Mouse (Mus musculus): Measurements from ENCODE around the gene Mga. TPM values are rescaled to one million over a fixed set of nuclear protein-coding genes. Genes with fewer than 3 reads are reported as not detected.

Mga gene
- polyA plus RNA-seq, 1 experiment from 2014 or later = 30.1 TPM

DNA sequence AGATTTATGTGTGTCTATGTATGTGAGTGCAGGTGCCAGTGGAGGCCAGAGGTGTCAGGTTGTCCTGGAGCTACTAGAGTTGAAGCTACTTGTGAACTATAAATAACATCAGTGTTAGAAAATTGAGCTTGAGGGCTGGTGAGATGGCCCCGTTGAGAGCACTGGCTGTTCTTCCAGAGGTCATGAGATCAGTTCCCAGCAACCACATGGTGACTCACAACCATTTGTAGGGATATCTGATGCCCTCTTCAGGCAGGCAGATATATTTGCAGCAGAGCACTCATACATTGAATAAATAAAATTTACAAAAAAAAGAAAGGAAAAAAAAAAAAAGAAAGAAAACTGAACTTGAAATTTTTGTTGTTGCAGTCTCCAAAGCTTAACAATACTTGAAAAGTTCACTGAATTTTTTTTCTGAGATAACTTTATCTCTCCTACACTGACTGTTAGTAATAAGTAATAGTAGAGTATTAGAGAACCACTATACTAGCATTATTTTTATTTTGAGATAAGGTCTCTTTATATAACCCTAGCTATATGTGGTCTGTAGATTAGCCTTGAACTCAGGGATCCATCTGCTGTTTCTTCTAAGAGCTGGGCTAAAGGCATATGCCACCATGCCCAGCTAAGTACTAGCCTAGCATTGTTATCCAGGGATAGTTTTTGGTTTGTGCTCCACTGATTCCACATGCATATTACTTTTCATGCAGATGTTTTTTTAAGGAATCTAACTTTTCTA, 20.8 kb downstream of the Mga start:
- H3K27me3 ChIP-seq = no peaks in the 10 kb centered on the region
- no peak overlapping the region for H3K27ac ChIP-seq
- H3K9me3 ChIP-seq = no peaks in the 10 kb centered on the region
- no peak overlapping the region for H3K4me2 ChIP-seq (replicated peaks)
- H3K36me3 ChIP-seq = peaks cover 22% of the 10 kb centered on the region
- ATAC-seq = no peak
- no peak overlapping the region for H3K4me3 ChIP-seq (replicated peaks)
- H3K4me1 ChIP-seq (replicated peaks) = no peaks in the 10 kb centered on the region
- H3K9ac ChIP-seq (replicated peaks) = no peak overlapping the region
- WGBS = 72% methylated on average over 1 of the region's 1 CpGs

DNA sequence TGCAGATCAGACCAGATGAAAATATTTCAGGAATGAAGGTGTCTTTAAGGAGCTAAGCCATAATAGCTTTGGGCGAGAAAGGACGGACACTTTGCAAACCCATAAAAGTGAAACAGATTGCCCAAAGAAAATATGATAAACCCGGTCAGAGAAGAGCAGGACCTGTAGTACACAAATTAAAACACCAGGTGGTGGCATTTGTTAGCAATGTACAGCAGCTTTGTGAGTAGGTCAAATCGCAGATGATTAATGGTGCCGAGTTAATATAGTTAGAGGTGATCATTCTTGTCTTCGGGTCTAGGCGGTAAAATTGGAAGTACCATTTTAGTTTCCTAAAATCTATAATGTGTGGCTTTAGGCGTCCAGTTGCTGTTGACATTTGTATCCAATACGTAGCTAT, 73.5 kb downstream of the Mga start:
- no peak overlapping the region for H3K4me3 ChIP-seq (replicated peaks)
- H3K27ac ChIP-seq = no peak overlapping the region
- peaks cover 13% of the 10 kb centered on the region for H3K36me3 ChIP-seq
- H3K9me3 ChIP-seq = no peaks in the 10 kb centered on the region
- WGBS = 59% methylated on average over 9 of the region's 9 CpGs
- ATAC-seq = no peak
- peaks cover 25% of the 10 kb centered on the region for H3K4me1 ChIP-seq (replicated peaks)
- H3K27me3 ChIP-seq = no peaks in the 10 kb centered on the region
- no peak overlapping the region for H3K9ac ChIP-seq (replicated peaks)
- no peak overlapping the region for H3K4me2 ChIP-seq (replicated peaks)

DNA sequence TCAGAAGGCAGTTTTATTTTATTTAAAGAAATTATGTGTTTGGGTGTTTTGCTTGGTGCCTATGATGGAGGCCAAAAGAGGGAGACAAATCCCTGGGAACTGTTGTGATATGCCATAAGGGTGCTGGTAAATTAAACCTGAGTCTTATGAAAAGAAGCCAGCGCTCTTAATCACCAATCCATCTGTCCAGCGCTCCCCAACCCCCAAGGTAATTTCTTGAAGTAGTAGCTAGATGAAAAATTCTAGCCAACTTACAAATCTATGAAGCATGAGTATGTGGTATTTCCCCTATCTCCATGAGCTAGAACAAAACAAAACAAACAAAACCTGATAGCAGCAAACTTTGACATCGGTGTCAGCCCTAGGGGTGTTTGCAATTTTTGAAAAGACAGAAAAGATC, 74.3 kb downstream of the Mga start:
- no peak overlapping the region for H3K9ac ChIP-seq (replicated peaks)
- peak overlapping the region; percentile 83; the same call in 1 of the 2 replicates for H3K4me3 ChIP-seq (replicated peaks)
- no peak overlapping the region for H3K27ac ChIP-seq
- no peak for ATAC-seq
- peak overlapping the region; percentile 71; the same call in 1 of the 2 replicates for H3K4me2 ChIP-seq (replicated peaks)
- no peaks in the 10 kb centered on the region for H3K27me3 ChIP-seq
- no peaks in the 10 kb centered on the region for H3K9me3 ChIP-seq
- H3K36me3 ChIP-seq = peaks cover 8% of the 10 kb centered on the region; the same call in 1 of the 2 replicates
- H3K4me1 ChIP-seq (replicated peaks) = peaks cover 25% of the 10 kb centered on the region
- 84% methylated on average over 3 of the region's 3 CpGs for WGBS

DNA sequence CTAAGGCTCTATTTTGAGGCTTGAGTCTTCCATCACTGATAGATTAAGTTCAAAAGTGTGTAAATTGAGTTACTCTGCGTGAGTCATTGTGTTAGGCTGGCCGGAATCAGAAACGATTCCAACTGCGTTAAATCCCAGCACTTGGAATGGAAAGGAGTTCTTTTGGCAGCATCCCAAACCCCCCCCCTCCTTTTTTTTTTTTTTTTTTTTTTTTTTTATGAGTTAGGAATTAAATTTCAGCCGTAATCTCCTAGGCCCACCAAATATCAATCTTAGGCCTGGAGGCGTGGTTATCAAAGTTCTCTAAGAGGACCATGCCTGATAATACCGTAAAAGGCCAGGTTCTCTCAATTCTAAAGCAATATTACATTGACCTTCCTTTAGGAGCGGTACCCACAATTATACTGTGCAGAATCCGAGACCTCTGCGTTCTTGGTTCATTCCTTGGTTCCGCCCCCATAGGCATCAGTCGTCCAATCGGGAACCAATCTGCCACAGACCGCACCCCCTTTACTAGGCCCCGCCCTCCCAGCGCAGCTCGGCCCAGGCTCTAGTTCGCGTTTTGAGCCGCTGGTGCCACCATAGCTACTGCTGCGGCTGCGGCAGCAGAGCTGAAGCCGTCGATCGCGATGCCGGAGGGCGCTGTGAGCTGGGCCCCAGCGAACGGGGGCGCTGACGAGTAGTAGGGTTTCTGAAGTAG, 75.0 kb downstream of the Mga start:
- peak overlapping the region; percentile 71 for H3K4me2 ChIP-seq (replicated peaks)
- H3K9ac ChIP-seq (replicated peaks) = peak overlapping the region; percentile 88
- H3K4me3 ChIP-seq (replicated peaks) = peak overlapping the region; percentile 83
- H3K9me3 ChIP-seq = no peaks in the 10 kb centered on the region
- peaks cover 30% of the 10 kb centered on the region for H3K4me1 ChIP-seq (replicated peaks)
- ATAC-seq = peak; percentile 99
- peak overlapping the region; percentile 71 for H3K27ac ChIP-seq
- peaks cover 3% of the 10 kb centered on the region; the same call in 1 of the 2 replicates for H3K36me3 ChIP-seq
- 2% methylated on average over 32 of the region's 32 CpGs for WGBS
- no peaks in the 10 kb centered on the region for H3K27me3 ChIP-seq

DNA sequence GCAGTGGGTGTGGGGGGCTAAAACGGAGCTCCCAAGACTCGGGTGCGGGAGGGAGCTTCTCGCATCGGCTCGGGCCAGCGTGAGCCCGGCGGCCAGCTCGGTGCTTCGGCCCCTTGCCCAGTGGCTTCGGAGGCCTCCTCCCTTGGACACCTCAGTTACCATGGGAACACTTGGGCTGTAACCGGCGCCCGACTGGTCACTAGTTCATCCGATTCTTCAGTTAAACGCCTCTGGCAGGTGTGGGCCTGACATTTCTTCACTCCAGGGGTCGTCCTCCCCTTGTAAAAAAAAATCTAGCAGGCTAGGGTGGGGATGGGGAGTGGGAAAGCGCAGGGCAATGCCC, 75.5 kb downstream of the Mga start, which contains the start of gene Mapkbp1:
TSS of gene Mapkbp1 (plus strand) at position 163 of the 343 bp plus-strand sequence.
- Histone ChIP-seq H3K27ac (peak within 1 kb of the TSS; percentile 71), H3K36me3 (peaks cover 3% of the 10 kb centered on the region; the same call in 1 of the 2 replicates), H3K4me1 (replicated peaks) (peaks cover 32% of the 10 kb centered on the region), H3K9ac (replicated peaks) (peak within 1 kb of the TSS; percentile 88), H3K27me3 (no peaks in the 10 kb centered on the region), H3K9me3 (no peaks in the 10 kb centered on the region), H3K4me2 (replicated peaks) (peak within 1 kb of the TSS; percentile 71), H3K4me3 (replicated peaks) (peak within 1 kb of the TSS; percentile 83)
- WGBS = 3% methylated on average over 19 of the region's 19 CpGs
- ATAC-seq = peak; percentile 90

DNA sequence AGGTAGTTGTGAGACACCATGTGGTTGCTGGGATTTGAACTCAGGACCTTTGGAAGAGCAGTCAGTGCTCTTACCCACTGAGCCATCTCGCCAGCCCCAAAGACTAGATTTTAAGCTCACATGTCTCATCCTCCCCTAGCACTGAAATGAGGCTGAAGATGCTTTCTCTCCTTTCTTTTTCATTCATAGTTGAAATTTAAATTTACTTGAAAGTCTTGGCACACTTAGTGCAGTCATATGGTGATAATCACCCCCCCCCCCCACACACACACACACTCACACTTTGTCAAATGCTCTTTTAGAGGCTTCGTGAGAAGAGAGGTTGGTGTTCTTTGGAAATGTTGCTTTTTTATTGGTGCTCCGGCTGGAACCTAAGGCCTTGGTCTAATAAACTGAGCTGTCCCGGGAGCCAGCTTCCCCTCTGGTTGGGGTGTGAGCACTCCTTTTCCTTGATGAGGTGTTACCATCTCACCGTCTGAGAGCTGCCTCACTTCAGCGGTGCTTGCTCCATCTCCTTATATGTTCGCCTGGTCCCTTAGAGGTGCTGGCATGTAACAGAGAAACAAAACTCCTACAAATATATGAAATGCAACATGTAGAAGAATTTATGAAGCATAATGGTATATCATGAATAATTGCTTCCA, 83.4 kb downstream of the Mga start:
- H3K4me2 ChIP-seq (replicated peaks) = no peak overlapping the region
- no peak overlapping the region for H3K27ac ChIP-seq
- WGBS = 86% methylated on average over 7 of the region's 7 CpGs
- no peaks in the 10 kb centered on the region for H3K27me3 ChIP-seq
- H3K4me3 ChIP-seq (replicated peaks) = no peak overlapping the region
- ATAC-seq = no peak
- H3K36me3 ChIP-seq = peaks cover 8% of the 10 kb centered on the region; the same call in 1 of the 2 replicates
- H3K9ac ChIP-seq (replicated peaks) = no peak overlapping the region
- no peaks in the 10 kb centered on the region for H3K9me3 ChIP-seq
- H3K4me1 ChIP-seq (replicated peaks) = peaks cover 25% of the 10 kb centered on the region

DNA sequence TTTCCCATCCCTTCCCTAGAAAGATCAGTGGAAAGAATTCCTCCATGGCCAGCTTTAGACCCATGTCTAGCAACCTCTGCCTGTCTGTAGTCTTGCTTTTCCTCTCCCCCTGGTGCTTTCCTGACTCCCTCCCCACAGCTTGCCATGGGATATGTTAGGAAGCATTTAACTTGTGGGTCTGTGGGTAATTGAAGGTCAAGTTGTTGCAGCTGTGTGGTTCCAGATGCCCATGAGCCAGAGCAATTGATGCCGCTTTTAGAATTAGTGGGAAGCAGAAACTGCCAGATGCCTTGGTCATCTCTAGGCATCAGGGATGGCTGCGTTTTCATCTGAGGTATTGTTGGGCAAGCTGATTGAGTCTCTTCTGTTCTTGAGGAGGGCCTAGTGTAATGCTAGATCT, 84.6 kb downstream of the Mga start:
- no peaks in the 10 kb centered on the region for H3K9me3 ChIP-seq
- peaks cover 24% of the 10 kb centered on the region for H3K4me1 ChIP-seq (replicated peaks)
- no peak overlapping the region for H3K9ac ChIP-seq (replicated peaks)
- no peaks in the 10 kb centered on the region for H3K27me3 ChIP-seq
- no peak overlapping the region for H3K27ac ChIP-seq
- no peak overlapping the region for H3K4me3 ChIP-seq (replicated peaks)
- WGBS = 90% methylated on average over 2 of the region's 2 CpGs
- ATAC-seq = no peak
- H3K4me2 ChIP-seq (replicated peaks) = no peak overlapping the region
- peaks cover 8% of the 10 kb centered on the region; the same call in 1 of the 2 replicates for H3K36me3 ChIP-seq

DNA sequence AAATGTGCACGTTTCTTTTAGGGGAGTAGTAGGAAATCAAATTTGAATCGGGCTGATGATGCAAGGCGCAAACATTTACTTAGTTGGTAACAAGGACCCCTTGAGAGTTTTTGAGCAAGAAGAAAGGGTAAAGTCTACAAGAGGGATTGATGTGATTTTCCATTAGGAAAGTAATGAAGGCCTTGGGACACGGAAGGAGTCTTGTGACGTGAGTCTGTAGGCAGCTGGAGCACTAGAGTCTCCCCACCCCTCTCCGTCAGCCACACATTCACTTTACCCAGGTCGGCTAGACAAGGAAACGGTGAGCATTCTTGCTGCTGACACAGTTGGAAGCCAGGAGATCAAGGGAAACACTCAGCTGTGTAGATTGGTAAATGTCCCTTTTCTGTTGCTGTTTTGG, 88.8 kb downstream of the Mga start:
- H3K36me3 ChIP-seq = peaks cover 8% of the 10 kb centered on the region; the same call in 1 of the 2 replicates
- no peak for ATAC-seq
- 72% methylated on average over 8 of the region's 8 CpGs for WGBS
- H3K9me3 ChIP-seq = no peaks in the 10 kb centered on the region
- H3K27ac ChIP-seq = no peak overlapping the region
- no peak overlapping the region for H3K9ac ChIP-seq (replicated peaks)
- no peaks in the 10 kb centered on the region for H3K27me3 ChIP-seq
- H3K4me3 ChIP-seq (replicated peaks) = no peak overlapping the region
- H3K4me1 ChIP-seq (replicated peaks) = no peaks in the 10 kb centered on the region
- H3K4me2 ChIP-seq (replicated peaks) = no peak overlapping the region

DNA sequence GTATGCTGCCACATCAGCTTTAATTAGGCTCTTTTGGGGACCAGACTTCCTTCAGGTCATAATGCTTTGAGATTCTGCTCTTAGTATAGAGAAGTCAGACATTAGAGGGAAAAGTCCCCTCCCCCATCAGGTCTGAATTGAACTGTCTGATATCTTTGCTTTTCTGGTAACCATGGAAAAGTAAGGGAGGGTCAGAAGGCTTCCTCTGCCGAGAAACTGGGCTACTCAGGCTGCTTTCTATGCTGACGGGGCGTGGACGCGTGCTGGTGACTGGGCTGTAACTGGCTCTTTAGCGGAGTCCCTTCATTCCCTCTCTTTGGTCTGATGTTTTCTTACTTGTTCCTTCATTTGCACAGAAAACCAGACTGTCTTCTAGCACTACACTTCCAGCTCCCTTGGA, 89.3 kb downstream of the Mga start:
- H3K9me3 ChIP-seq = no peaks in the 10 kb centered on the region
- no peak overlapping the region for H3K4me2 ChIP-seq (replicated peaks)
- peaks cover 8% of the 10 kb centered on the region; the same call in 1 of the 2 replicates for H3K36me3 ChIP-seq
- H3K27ac ChIP-seq = no peak overlapping the region
- no peak overlapping the region for H3K9ac ChIP-seq (replicated peaks)
- no peaks in the 10 kb centered on the region for H3K4me1 ChIP-seq (replicated peaks)
- 63% methylated on average over 6 of the region's 6 CpGs for WGBS
- ATAC-seq = no peak
- H3K27me3 ChIP-seq = no peaks in the 10 kb centered on the region
- H3K4me3 ChIP-seq (replicated peaks) = no peak overlapping the region

DNA sequence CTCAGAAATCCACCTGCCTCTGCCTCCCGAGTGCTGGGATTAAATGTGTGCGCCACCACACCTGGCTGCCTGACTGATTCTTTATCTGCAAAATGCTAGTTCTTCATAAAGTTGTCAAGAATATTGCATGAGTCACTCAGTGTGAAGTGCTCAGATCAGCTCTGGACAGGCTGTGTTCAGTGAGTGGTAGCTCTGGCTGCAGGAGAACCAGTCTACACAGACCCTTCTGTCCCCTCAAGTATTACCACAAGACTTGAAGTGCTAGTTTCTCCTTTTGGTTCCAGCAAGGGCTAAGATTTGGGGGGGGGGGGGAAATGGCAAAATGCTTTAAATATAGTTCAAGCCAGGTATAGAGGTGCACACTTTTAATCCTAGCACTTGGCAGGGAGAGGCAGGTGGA, 90.4 kb downstream of the Mga start:
- Histone ChIP-seq H3K4me1 (replicated peaks) (no peaks in the 10 kb centered on the region), H3K9ac (replicated peaks) (no peak overlapping the region), H3K4me2 (replicated peaks) (no peak overlapping the region), H3K27ac (no peak overlapping the region), H3K9me3 (no peaks in the 10 kb centered on the region), H3K4me3 (replicated peaks) (no peak overlapping the region), H3K27me3 (no peaks in the 10 kb centered on the region), H3K36me3 (peaks cover 3% of the 10 kb centered on the region; the same call in 1 of the 2 replicates)
- 97% methylated on average over 2 of the region's 2 CpGs for WGBS
- no peak for ATAC-seq

DNA sequence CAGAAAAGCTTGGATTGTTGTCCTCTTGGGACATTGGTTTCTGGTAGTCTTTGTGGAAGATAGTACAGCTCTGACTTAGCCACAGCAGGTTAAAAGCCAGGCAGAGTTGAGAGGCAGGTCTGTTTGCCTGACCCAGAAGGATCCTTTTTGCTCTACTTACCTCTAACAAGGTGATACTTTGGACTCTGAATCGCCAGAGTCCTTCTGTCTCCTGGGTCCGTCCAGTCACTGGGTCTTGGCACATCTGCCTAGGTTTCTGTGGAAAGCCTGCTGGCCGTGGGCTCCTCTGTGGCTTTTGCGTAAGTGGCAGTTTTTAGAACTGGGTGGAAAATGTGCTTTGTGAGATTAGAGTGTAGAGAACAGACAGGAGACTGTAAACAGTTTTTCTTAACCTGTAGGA, 91.9 kb downstream of the Mga start:
- no peak for ATAC-seq
- H3K9ac ChIP-seq (replicated peaks) = no peak overlapping the region
- no peaks in the 10 kb centered on the region for H3K27me3 ChIP-seq
- 93% methylated on average over 4 of the region's 4 CpGs for WGBS
- no peaks in the 10 kb centered on the region for H3K9me3 ChIP-seq
- H3K27ac ChIP-seq = no peak overlapping the region
- no peaks in the 10 kb centered on the region for H3K36me3 ChIP-seq
- H3K4me1 ChIP-seq (replicated peaks) = no peaks in the 10 kb centered on the region
- H3K4me3 ChIP-seq (replicated peaks) = no peak overlapping the region
- no peak overlapping the region for H3K4me2 ChIP-seq (replicated peaks)

DNA sequence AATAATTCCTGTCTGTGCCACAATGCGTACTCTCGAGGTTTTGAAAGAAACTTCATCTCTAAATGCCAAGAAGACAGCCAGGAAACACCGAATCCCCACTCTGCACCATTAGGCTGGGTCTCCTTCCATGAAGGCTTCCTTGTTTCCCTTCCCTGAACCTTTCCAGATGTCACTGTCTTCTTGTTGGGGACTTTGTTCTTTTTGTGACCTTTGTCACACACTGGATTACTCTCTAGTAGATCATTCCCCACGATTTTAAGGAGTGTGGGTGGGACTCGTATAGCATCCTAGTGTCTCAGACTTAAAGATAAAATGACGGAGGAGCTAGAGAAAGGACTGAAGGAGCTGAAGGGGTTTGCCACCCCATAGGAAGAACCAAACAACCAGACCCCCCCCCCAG, 93.9 kb downstream of the Mga start:
- Histone ChIP-seq H3K9me3 (no peaks in the 10 kb centered on the region), H3K4me3 (replicated peaks) (no peak overlapping the region), H3K36me3 (no peaks in the 10 kb centered on the region), H3K4me2 (replicated peaks) (no peak overlapping the region), H3K27me3 (no peaks in the 10 kb centered on the region), H3K4me1 (replicated peaks) (peaks cover 5% of the 10 kb centered on the region; the same call in 1 of the 2 replicates), H3K27ac (no peak overlapping the region), H3K9ac (replicated peaks) (no peak overlapping the region)
- 87% methylated on average over 6 of the region's 6 CpGs for WGBS
- no peak for ATAC-seq

Measured in midbrain, embryonic 13.5 days (tissue).